Mouse (Mus musculus) neural tube, embryonic 11.5 days (tissue): ENCODE data around the gene Rusc2. TPM values are rescaled to one million over a fixed set of nuclear protein-coding genes. Genes with fewer than 3 reads are reported as not detected.
A peak's percentile ranks its signal among the peaks of the same experiment; 100 is the strongest.

Experiments
- ATAC-seq: fragments of 200-750 bp; cut with Nextera tagmentation; 2 replicates; pipeline ENCODE4 v1.8.0; 2017; ENCODE audit warnings: moderate number of reproducible peaks, mild to moderate bottlenecking, moderate TSS enrichment, moderate library complexity; ENCODE audit not compliant: insufficient read depth, low FRiP score, low TSS enrichment
- DNase-seq: peaks from one replicate; pipeline ENCODE4 v3.0.0-alpha.2; 2015; ENCODE audit warnings: low spot score
- H3K27ac ChIP-seq: fragments of 300-500 bp; sonication (generic); 2 replicates; pipeline ENCODE4 v1.5.1; 2014; ENCODE audit warnings: low read depth, mild to moderate bottlenecking, low read length
- H3K27me3 ChIP-seq: fragments of 300-500 bp; sonication (generic); 2 replicates; pipeline ENCODE4 v1.6.1; 2014; ENCODE audit warnings: mild to moderate bottlenecking, low read length, mixed read lengths; ENCODE audit not compliant: control insufficient read depth, insufficient read depth
- H3K36me3 ChIP-seq: fragments of 300-500 bp; sonication (generic); 2 replicates; pipeline ENCODE4 v1.6.1; 2014; ENCODE audit warnings: mild to moderate bottlenecking, low read length, moderate library complexity, mixed read lengths; ENCODE audit not compliant: control insufficient read depth, insufficient read depth
- H3K4me1 ChIP-seq: fragments of 300-500 bp; sonication (generic); 2 replicates; pipeline ENCODE4 v1.6.1; 2014; ENCODE audit warnings: low read length, mixed read lengths; ENCODE audit not compliant: control insufficient read depth, insufficient read depth
- H3K4me2 ChIP-seq: fragments of 300-500 bp; sonication (generic); 2 replicates; pipeline ENCODE4 v1.6.1; 2014; ENCODE audit warnings: low read depth, mild to moderate bottlenecking, moderate library complexity
- H3K4me3 ChIP-seq: fragments of 300-500 bp; sonication (generic); 2 replicates; pipeline ENCODE4 v1.5.1; 2014; ENCODE audit warnings: low read depth, low read length
- H3K9ac ChIP-seq: fragments of 300-500 bp; sonication (generic); 2 replicates; pipeline ENCODE4 v1.6.1; 2014; ENCODE audit warnings: mild to moderate bottlenecking, low read length
- H3K9me3 ChIP-seq: fragments of 300-500 bp; sonication (generic); 2 replicates; pipeline ENCODE4 v1.6.1; 2016; ENCODE audit warnings: low read length; ENCODE audit not compliant: control insufficient read depth
- WGBS: fragments of 180-500 bp; shearing (Covaris S2); extraction: QIAGEN DNeasy Blood & Tissue Kit; methylation state at CpG from one replicate; pipeline ENCODE4 v1.1.7; 2014; 5-methylcytosine and 5-hydroxymethylcytosine counted together
- polyA plus RNA-seq: library from polyadenylated mRNA; unstranded; fragments of >200 nt; fragmentation: Nextera tagmentation; extraction: Ambion mirVana; gene quantifications from 2 replicates; pipeline ENCODE4 v1.2.1, GENCODE M21; 2014

Gene Rusc2
- polyA plus RNA-seq, 1 experiment from 2014 or later = 17.9 TPM

DNA sequence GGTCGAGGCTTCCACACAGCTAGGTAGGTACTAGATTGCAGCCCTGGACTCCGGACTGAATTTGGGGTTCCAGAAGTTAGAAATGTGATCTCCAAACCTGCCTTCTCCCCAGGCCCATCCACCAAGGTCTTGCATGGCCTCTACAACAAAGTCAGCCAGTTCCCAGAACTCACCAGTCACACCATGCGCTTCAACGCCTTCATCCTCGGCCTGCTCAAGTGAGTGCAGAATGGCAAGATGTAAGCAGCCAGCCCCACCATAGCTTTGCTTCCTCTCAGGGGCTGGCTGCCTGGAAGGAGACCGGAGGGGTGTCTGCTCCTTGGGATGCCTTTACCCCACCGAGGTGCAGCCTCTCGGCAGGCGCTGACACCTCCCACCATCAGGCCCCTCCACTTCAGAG, 42.3 kb downstream of the Rusc2 start:
- no peak for ATAC-seq
- Histone ChIP-seq H3K9me3 (no peaks in the 10 kb centered on the region), H3K4me1 (peaks cover 15% of the 10 kb centered on the region; the same call in 1 of the 2 replicates), H3K4me2 (no peak overlapping the region), H3K4me3 (no peak overlapping the region), H3K36me3 (peaks cover 6% of the 10 kb centered on the region), H3K27ac (no peak overlapping the region), H3K9ac (no peak overlapping the region), H3K27me3 (peaks cover 43% of the 10 kb centered on the region)
- 82% methylated on average over 9 of the region's 9 CpGs for WGBS
- no peak for DNase-seq

DNA sequence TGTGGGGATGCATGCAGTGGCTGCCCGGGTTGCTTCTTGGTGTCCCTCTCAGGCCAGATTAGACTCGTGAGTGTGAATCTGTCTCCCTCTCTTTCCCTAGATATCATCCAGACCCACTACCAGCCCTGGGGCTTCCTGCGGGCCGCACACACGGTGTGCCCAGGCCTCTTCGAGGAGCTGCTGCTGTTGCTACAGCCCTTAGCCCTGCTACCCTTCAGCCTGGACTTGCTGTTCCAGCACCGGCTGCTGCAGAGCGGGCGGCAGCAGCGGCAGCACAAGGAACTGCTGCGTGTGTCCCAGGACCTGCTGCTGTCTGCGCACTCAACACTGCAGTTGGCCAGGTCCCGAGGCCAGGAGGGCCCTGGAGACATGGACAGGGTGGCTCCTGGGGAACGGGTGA, 43.4 kb downstream of the Rusc2 start:
- peaks cover 43% of the 10 kb centered on the region for H3K27me3 ChIP-seq
- peaks cover 15% of the 10 kb centered on the region; the same call in 1 of the 2 replicates for H3K4me1 ChIP-seq
- H3K27ac ChIP-seq = no peak overlapping the region
- ATAC-seq (no peak), DNase-seq (no peak)
- 22% methylated on average over 14 of the region's 14 CpGs for WGBS
- peak overlapping the region; percentile 19; the same call in 1 of the 2 replicates for H3K4me2 ChIP-seq
- H3K9ac ChIP-seq = peak overlapping the region; percentile 24; the same call in 1 of the 2 replicates
- no peaks in the 10 kb centered on the region for H3K9me3 ChIP-seq
- no peak overlapping the region for H3K4me3 ChIP-seq
- peaks cover 6% of the 10 kb centered on the region for H3K36me3 ChIP-seq

DNA sequence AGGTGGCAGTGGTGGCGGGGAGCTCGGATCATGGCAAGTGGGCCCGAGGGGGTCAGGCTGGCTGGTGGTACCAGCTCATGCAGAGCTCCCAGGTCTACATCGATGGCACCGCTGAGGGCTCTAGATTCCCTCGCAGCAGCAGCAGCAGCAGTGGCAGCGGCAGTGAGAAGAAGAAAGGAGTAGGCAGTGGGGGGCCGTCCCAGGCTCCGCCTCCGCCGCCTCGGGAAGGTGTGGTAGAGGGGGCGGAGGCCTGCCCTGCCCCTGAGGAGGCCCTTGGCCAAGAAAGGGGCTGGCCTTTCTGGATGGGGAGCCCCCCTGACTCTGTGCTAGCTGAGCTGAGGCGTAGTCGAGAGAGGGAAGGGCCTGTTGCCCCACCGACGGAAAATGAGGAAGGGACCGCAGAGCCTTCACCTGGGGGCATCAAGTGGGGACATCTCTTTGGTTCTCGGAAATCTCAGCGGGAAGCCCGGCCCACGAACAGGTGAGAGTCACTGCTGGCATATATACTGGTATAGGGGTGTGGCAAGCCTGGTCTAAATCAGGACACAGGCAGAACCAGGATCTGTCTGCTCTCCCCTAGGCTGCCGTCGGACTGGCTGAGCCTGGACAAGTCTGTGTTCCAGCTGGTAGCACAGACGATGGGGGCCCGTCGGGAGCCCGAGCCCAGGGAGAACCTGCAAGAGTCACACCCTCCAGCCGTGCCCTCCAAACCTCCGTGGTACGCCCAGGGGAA, 44.0 kb downstream of the Rusc2 start:
- Histone ChIP-seq H3K27me3 (peaks cover 43% of the 10 kb centered on the region), H3K27ac (no peak overlapping the region), H3K4me2 (peak overlapping the region; percentile 19)

DNA sequence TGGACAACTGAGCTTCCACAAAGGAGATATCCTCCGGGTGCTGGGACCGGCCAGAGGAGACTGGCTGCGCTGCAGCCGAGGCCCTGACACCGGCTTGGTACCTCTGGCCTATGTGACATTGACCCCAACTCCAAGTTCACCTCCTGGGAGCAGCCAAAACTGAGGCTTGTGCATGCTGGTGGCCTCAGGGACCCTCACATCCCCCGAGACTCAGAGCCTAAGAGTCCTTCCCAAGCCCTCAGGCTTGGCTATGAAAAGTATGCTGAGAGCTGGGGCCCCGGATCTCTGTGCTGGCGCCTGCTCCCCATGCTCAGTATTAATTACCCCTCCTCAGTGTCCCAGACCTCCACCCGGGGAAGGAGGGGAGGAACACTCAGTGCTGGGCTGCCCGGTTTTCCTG, 44.7 kb downstream of the Rusc2 start:
- Histone ChIP-seq H3K27ac (no peak overlapping the region), H3K4me3 (no peak overlapping the region), H3K9me3 (no peaks in the 10 kb centered on the region), H3K36me3 (peaks cover 6% of the 10 kb centered on the region), H3K4me2 (no peak overlapping the region), H3K4me1 (peaks cover 15% of the 10 kb centered on the region; the same call in 1 of the 2 replicates), H3K27me3 (peaks cover 43% of the 10 kb centered on the region), H3K9ac (peak overlapping the region; percentile 14; the same call in 1 of the 2 replicates)
- WGBS = 41% methylated on average over 10 of the region's 10 CpGs
- DNase-seq (no peak), ATAC-seq (no peak)

More for the DNA sequence above, 44.0 kb downstream of the Rusc2 start:
- Histone ChIP-seq H3K4me1 (peaks cover 15% of the 10 kb centered on the region; the same call in 1 of the 2 replicates), H3K36me3 (peaks cover 6% of the 10 kb centered on the region), H3K4me3 (no peak overlapping the region), H3K9ac (peak overlapping the region; percentile 24), H3K9me3 (no peaks in the 10 kb centered on the region)
- DNase-seq (no peak), ATAC-seq (0 out of 2 replicates have a peak, but pooled peaks have one; percentile 15)
- 16% methylated on average over 31 of the region's 31 CpGs for WGBS

DNA sequence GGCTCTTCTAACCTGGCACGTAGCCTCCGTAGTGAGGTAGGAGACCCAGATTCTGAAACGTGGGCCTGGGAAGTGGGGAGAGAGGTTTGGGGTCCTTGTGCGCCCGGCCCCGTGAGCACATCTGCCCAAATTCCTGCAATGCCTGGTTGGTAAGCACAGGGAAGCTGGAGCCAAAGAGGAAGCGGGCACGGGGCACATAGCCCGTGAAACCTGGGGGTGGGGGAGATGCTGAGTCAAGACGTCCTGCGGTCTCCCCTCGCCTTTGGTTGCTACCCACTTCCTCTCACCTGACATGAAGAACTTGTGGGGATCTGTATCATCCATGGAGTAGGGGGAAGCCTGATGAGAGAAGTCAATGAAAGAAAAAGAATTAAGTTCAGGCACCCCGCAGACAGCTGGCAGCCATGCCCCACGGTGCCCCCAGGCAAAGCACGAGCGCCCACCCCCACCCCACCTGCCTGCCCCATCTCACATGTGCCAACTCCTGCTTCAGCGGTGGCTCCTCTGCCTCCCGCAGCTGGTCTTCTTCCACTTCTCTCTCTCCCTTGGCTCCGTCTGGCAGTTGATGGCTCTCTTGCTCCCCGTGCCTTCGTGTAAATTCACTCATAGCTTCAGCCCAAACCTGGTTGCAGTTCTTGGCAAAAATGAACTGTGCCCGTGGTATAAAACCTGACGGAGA, 45.9 kb downstream of the Rusc2 start:
- peaks cover 6% of the 10 kb centered on the region for H3K36me3 ChIP-seq
- H3K4me2 ChIP-seq = no peak overlapping the region

DNA sequence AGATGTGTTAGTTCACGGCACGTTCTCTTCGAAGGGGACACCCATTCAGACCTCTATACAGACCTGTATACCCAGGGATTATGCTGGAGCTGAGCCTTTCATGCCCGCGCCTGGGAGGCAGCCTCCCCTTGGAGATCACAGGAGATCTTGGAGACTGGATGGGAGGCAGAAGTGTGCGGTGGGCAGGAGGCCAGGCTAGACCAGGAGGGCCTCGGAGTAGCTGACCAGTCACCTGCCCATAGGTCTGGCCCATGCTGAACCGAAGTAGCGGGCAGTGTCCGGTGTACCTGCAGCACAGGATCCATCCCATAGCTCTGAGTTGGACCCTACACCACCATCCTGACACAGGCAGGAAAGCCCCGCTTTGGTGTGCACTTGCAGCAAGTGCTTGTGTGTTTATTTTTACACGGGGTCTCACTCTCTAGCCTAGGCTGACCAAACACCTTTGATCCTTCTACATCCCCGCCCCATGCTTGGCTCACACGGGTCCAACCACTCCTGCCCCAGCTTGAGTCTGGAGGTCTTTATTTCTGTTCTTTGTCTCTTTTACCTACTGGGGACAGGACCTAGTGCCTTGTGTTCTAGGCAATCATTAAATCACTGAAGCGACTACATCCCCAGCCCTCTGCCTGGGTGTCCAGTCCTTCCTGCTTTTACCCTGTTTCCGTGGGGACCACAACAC, 46.5 kb downstream of the Rusc2 start:
- Histone ChIP-seq H3K27ac (no peak overlapping the region), H3K9ac (no peak overlapping the region), H3K9me3 (no peaks in the 10 kb centered on the region), H3K4me2 (no peak overlapping the region), H3K36me3 (peaks cover 6% of the 10 kb centered on the region), H3K4me3 (no peak overlapping the region), H3K27me3 (peaks cover 43% of the 10 kb centered on the region), H3K4me1 (peaks cover 15% of the 10 kb centered on the region; the same call in 1 of the 2 replicates)
- ATAC-seq (no peak), DNase-seq (no peak)
- 23% methylated on average over 16 of the region's 16 CpGs for WGBS

More for the DNA sequence above, 45.9 kb downstream of the Rusc2 start:
- Histone ChIP-seq H3K27me3 (peaks cover 43% of the 10 kb centered on the region), H3K27ac (no peak overlapping the region), H3K4me3 (no peak overlapping the region), H3K9me3 (no peaks in the 10 kb centered on the region), H3K4me1 (peaks cover 15% of the 10 kb centered on the region; the same call in 1 of the 2 replicates), H3K9ac (no peak overlapping the region)
- ATAC-seq = no peak
- 12% methylated on average over 23 of the region's 23 CpGs for WGBS
- no peak for DNase-seq

DNA sequence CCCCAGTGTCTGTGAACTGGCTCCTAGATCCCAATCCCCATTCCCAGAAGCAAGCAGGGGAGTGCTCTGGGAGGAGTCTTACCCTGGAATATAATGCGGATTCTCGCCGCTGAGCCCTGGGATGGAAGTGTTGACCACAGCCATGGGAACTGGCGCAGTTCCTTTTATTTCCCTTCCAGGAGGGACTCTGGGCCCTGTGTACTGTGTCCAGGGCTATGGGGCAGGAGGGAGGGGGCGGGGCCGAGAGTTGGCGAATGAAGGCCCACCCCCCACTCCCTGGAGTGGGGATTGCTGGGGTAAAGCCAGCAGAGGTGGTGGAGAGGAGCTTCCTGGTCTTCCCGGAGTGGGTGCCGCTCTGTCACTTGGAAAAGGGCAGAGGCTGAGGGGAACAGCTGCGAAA, 47.2 kb downstream of the Rusc2 start, which contains the start of gene Fam166b:
Gene Fam166b (minus strand): TSS at position 189 of the 400 bp plus-strand sequence.
- Histone ChIP-seq H3K4me1 (peaks cover 15% of the 10 kb centered on the region; the same call in 1 of the 2 replicates), H3K27me3 (peaks cover 41% of the 10 kb centered on the region), H3K4me2 (no peak within 1 kb of the TSS), H3K9me3 (no peaks in the 10 kb centered on the region), H3K9ac (peak within 1 kb of the TSS; percentile 24), H3K4me3 (no peak within 1 kb of the TSS), H3K27ac (no peak within 1 kb of the TSS), H3K36me3 (peaks cover 6% of the 10 kb centered on the region)
- ATAC-seq (no peak), DNase-seq (no peak)
- WGBS = 4% methylated on average over 10 of the region's 10 CpGs

DNA sequence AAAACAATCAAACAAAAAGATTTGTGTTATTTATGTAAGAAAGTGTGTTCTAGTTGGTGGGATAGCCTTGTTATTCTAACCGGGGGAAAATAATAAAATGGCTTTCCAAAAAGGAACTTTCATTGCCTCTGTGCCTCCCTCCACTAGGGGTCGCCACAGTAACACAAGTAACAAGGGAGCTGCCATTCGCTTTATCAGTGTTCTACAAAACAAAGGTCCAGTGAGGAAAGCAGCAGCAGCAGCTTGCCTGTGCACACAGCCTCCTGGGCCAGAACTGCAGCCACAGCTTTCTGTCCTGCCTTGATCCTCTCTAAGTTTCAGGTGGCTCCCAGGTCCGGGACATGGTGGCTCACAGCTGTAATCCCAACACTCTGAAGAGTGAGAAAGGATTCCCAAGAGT, 49.9 kb downstream of the Rusc2 start:
- WGBS = 5% methylated on average over 4 of the region's 4 CpGs
- H3K9ac ChIP-seq = no peak overlapping the region
- ATAC-seq (no peak; the same call in 1 of the 2 replicates), DNase-seq (peak; percentile 83)
- no peak overlapping the region for H3K27ac ChIP-seq
- peaks cover 22% of the 10 kb centered on the region for H3K27me3 ChIP-seq
- no peak overlapping the region for H3K4me3 ChIP-seq
- H3K9me3 ChIP-seq = no peaks in the 10 kb centered on the region
- H3K4me2 ChIP-seq = no peak overlapping the region
- no peaks in the 10 kb centered on the region for H3K36me3 ChIP-seq
- 0 out of 2 replicates have a peak, but pooled peaks cover 8% of the 10 kb centered on the region for H3K4me1 ChIP-seq
